Mouse (Mus musculus) retina, postnatal 7 days (tissue): Measurements from ENCODE around the gene Dydc2.

ENCODE experiments used
- DNase-seq: peaks from one replicate; pipeline ENCODE4 v3.0.0-alpha.2; 2012; ENCODE audit warnings: low read depth, low spot score

The Dydc2 gene

GRCm38 (mm10) chr14:41000801-41001200 lies 68.2 kb downstream of the Dydc2 start:
- DNase-seq = no peak

- no peak for DNase-seq
Observed at GRCm38 (mm10) chr14:40999904-41000645, 68.9 kb downstream of the Dydc2 start.
